Mouse (Mus musculus) midbrain, embryonic 16.5 days (tissue): ENCODE results near the gene Gm45783. TPM values are rescaled to one million over a fixed set of nuclear protein-coding genes. Genes with fewer than 3 reads are reported as not detected.
"Not testable (repeated sequence)": the region's sequence is repeated elsewhere in the genome, so short reads cannot be mapped to it uniquely, and the experiment has no call there.

Source experiments
- ATAC-seq: fragments of 200-750 bp; cut with Nextera tagmentation; 2 replicates; pipeline ENCODE4 v1.8.0; 2017; ENCODE audit warnings: moderate TSS enrichment
- H3K27ac ChIP-seq: fragments of 300-500 bp; sonication (generic); 2 replicates; pipeline ENCODE4 v1.5.1; 2014; ENCODE audit warnings: mild to moderate bottlenecking, low read length, mixed read lengths
- H3K27me3 ChIP-seq: fragments of 300-500 bp; sonication (generic); 2 replicates; pipeline ENCODE4 v1.6.1; 2014; ENCODE audit warnings: low read depth, low read length, mixed read lengths; ENCODE audit not compliant: control insufficient read depth, insufficient read depth
- H3K36me3 ChIP-seq: fragments of 300-500 bp; sonication (generic); 2 replicates; pipeline ENCODE4 v1.6.1; 2014; ENCODE audit warnings: mild to moderate bottlenecking, low read length, moderate library complexity, mixed read lengths; ENCODE audit not compliant: control insufficient read depth, insufficient read depth
- H3K4me1 ChIP-seq: fragments of 300-500 bp; sonication (generic); 2 replicates; pipeline ENCODE4 v1.6.1; 2014; ENCODE audit warnings: mild to moderate bottlenecking, low read length, mixed read lengths; ENCODE audit not compliant: control insufficient read depth, insufficient read depth
- H3K4me2 ChIP-seq: fragments of 300-500 bp; sonication (generic); 2 replicates; pipeline ENCODE4 v1.6.1; 2014; ENCODE audit warnings: mild to moderate bottlenecking, low read length, mixed read lengths
- H3K4me3 ChIP-seq: fragments of 300-500 bp; sonication (generic); 2 replicates; pipeline ENCODE4 v1.5.1; 2014; ENCODE audit warnings: low read depth, mild to moderate bottlenecking, low read length, moderate library complexity, mixed read lengths
- H3K9ac ChIP-seq: fragments of 300-500 bp; sonication (generic); 2 replicates; pipeline ENCODE4 v1.6.1; 2014; ENCODE audit warnings: low read depth, low read length, mixed read lengths
- H3K9me3 ChIP-seq: fragments of 300-500 bp; sonication (generic); replicated peaks from 2 replicates; pipeline ENCODE4 v1.6.1; 2014; ENCODE audit warnings: mild to moderate bottlenecking, low read length, mixed read lengths; ENCODE audit not compliant: control insufficient read depth, poor library complexity, severe bottlenecking
- WGBS: fragments of 180-500 bp; shearing (Covaris S2); extraction: QIAGEN DNeasy Blood & Tissue Kit; methylation state at CpG from one replicate; pipeline ENCODE4 v1.1.7; 2014; 5-methylcytosine and 5-hydroxymethylcytosine counted together
- microRNA-seq: library from miRNA; unstranded; fragments of <30 nt; microRNA quantifications from one replicate; pipeline ENCODE4, GENCODE M21; 2017
- polyA plus RNA-seq: library from polyadenylated mRNA; unstranded; fragments of >200 nt; fragmentation: Nextera tagmentation; extraction: Ambion mirVana; gene quantifications from 2 replicates; pipeline ENCODE4 v1.2.1, GENCODE M21; 2015

Gm45783 gene
- not detected in 2 replicates for polyA plus RNA-seq

- not testable (repeated sequence) for H3K4me1 ChIP-seq, H3K4me3 ChIP-seq, H3K4me2 ChIP-seq, H3K9me3 ChIP-seq, ATAC-seq, H3K27me3 ChIP-seq, H3K36me3 ChIP-seq, H3K27ac ChIP-seq, H3K9ac ChIP-seq
- WGBS: 50% methylated on average over 12 of the region's 12 CpGs
Measured at GRCm38 (mm10) chr7:7374431-7374830, at the start of gene Gm45783. Gene Gm45783 (minus strand): TSS chr7:7374573.

GRCm38 (mm10) chr7:7399603-7400002 lies 25.2 kb upstream of the Gm45783 start, which contains the start of gene Vmn2r31:
Gene Vmn2r31 (minus strand): TSS chr7:7399703.
- H3K9me3 ChIP-seq, ATAC-seq, H3K4me3 ChIP-seq, H3K36me3 ChIP-seq, H3K27me3 ChIP-seq, H3K4me2 ChIP-seq, H3K27ac ChIP-seq, H3K4me1 ChIP-seq, H3K9ac ChIP-seq: not testable (repeated sequence)

GRCm38 (mm10) chr7:7337509-7337908 lies 36.9 kb downstream of the Gm45783 start, which contains the start of gene Vmn2r30:
Gene Vmn2r30 (minus strand): TSS chr7:7337609.
- not testable (repeated sequence) for ATAC-seq, H3K36me3 ChIP-seq, H3K4me3 ChIP-seq, H3K4me1 ChIP-seq, H3K27me3 ChIP-seq, H3K4me2 ChIP-seq, H3K9ac ChIP-seq, H3K9me3 ChIP-seq, H3K27ac ChIP-seq
- WGBS: no CpG with 5 or more reads among the region's 1 CpGs

GRCm38 (mm10) chr7:7295595-7295994 lies 78.8 kb downstream of the Gm45783 start:
- WGBS: 79% methylated on average over 16 of the region's 16 CpGs
- Histone ChIP-seq H3K9ac (no peak overlapping the region), H3K9me3 (no peaks in the 10 kb centered on the region), H3K4me1 (no peaks in the 10 kb centered on the region; the same call in 1 of the 2 replicates), H3K27me3 (no peaks in the 10 kb centered on the region), H3K4me3 (no peak overlapping the region), H3K4me2 (no peak overlapping the region), H3K27ac (no peak overlapping the region), H3K36me3 (peaks cover 21% of the 10 kb centered on the region)
- ATAC-seq: no peak

Small RNAs within 50 kb of the gene (microRNA-seq; reads per million reads assigned to microRNA genes)
- 1.0 reads per million for gene Mir5620

Other genes with a start within 250 kb of the Gm45783 start
- 17.5 and 18.2 TPM in 2 replicates for gene Zfp773, start 237.8 kb downstream of the Gm45783 start, polyA plus RNA-seq
- 3.5 TPM in 2 replicates for gene Zfp418, start 203.2 kb downstream of the Gm45783 start, polyA plus RNA-seq
- gene Zfp772, start 164.6 kb downstream of the Gm45783 start, polyA plus RNA-seq: 9.8 and 10.6 TPM in 2 replicates
- 1.5 and 1.7 TPM in 2 replicates for gene Vmn2r29, start 127.2 kb downstream of the Gm45783 start, polyA plus RNA-seq
- gene Gm45844, start 96.3 kb downstream of the Gm45783 start, polyA plus RNA-seq: 13.8 and 16.3 TPM in 2 replicates
- gene Clcn4, start 73.7 kb downstream of the Gm45783 start, polyA plus RNA-seq: 221 and 229 TPM in 2 replicates
- not detected in 2 replicates for gene Vmn2r30, start 37.0 kb downstream of the Gm45783 start, polyA plus RNA-seq
- not detected in 2 replicates for gene Vmn2r31, start 25.1 kb upstream of the Gm45783 start, polyA plus RNA-seq
- not detected in 2 replicates for gene Vmn2r32, start 105.4 kb upstream of the Gm45783 start, polyA plus RNA-seq
- not detected in 2 replicates for gene Vmn2r33, start 192.2 kb upstream of the Gm45783 start, polyA plus RNA-seq